Mouse (Mus musculus) right cerebral cortex, adult 2 months (tissue): ENCODE data around the gene Gm3099.
"Not testable (repeated sequence)": the region's sequence is repeated elsewhere in the genome, so short reads cannot be mapped to it uniquely, and the experiment has no call there.

Experiments used
- DNase-seq, 2 experiments: peaks; one replicate each; pipeline ENCODE4 v3.0.0; 2021 to 2022; ENCODE audit warnings: low spot score in 2 of 2

The Gm3099 gene

DNA sequence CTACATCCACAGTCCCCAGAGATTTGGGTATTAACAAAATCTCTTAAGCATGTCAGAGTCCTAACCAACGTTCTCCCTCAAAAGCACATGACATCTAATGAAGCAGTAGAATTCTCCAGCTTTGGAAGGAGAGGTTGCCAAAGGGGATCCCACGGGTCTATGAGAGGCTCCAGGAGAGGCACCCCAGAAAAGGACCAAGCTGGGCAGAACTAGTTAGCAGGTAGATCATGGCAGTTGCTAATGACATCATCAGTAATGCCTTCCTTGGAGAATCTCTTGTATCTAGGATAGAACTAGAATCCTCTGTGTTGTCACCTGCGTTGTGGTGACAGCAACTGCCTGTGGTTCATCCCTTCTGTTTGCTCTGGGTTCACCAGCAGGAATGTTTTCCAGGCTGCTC lies at the start of gene Gm3099:
TSS of gene Gm3099 (plus strand) at position 301 of the 400 bp plus-strand sequence.
- DNase-seq, result not testable (repeated sequence)

DNA sequence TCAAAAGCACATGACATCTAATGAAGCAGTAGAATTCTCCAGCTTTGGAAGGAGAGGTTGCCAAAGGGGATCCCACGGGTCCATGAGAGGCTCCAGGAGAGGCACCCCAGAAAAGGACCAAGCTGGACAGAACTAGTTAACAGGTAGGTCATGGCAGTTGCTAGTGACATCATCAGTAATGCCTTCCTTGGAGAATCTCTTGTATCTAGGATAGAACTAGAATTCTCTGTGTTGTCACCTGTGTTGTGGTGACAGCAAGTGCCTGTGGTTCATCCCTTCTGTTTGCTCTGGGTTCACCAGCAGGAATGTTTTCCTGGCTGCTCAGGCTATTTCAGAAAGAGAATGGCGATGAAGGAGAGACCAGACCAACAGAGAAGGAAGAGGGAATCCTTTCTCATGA lies 34.9 kb upstream of the Gm3099 start, which contains the start of gene Gm3095:
TSS of gene Gm3095 (plus strand) at position 301 of the 400 bp plus-strand sequence.
- not testable (repeated sequence) for DNase-seq

DNA sequence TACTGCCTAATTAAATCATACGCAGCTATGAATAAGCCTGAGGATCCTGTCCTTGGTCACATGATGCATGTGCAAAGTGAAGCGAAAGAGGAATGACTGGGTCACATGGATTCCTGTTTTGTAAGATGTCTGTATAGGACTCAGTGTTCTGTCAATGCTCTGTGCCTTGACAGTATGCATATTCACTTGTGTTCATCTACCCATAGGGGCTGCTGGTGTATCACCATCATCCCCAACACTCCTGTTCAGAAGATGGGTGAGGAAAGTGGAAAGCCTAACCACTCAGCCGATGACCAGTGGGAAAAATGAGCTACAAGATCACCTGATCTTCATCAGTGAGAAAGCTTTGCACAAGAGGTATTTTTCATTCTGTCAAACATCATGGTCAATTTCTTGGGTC lies 25.4 kb downstream of the Gm3099 start, which contains the start of gene Gm5796:
TSS of gene Gm5796 (plus strand) at position 301 of the 400 bp plus-strand sequence.
- not testable (repeated sequence) for DNase-seq
